In genomic region chr17:11975062-11975607, GRCm38 (mm10) we compare ENCODE assay signal across 7 mouse cellular contexts.
DNase-seq lines count a peak whose midpoint lies in the region; ATAC-seq and TF ChIP-seq lines count a peak whose summit lies in the region.

No protein-coding gene starts in this region.

- no peaks in the 10 kb centered on the region for H3K27me3 ChIP-seq in kidney, embryonic 14.5 days (ENCODE audit: control insufficient read depth, insufficient read depth, low read length)
- peaks cover 19% of the 10 kb centered on the region; the same call in 1 of the 2 replicates for H3K27me3 ChIP-seq in lung, embryonic 15.5 days
- no peaks in the 10 kb centered on the region for H3K27me3 ChIP-seq in stomach, postnatal 0 days (ENCODE audit: control insufficient read depth, insufficient read depth, low read length)

- no peaks in the 10 kb centered on the region for H3K36me3 ChIP-seq in kidney, embryonic 14.5 days (ENCODE audit: control insufficient read depth, insufficient read depth, low read length)
- no peaks in the 10 kb centered on the region for H3K36me3 ChIP-seq in lung, embryonic 15.5 days
- H3K36me3 ChIP-seq in stomach, postnatal 0 days (ENCODE audit: control insufficient read depth, insufficient read depth, low read length), result no peaks in the 10 kb centered on the region

- no peaks in the 10 kb centered on the region for H3K9me3 ChIP-seq in kidney, embryonic 14.5 days (ENCODE audit: control insufficient read depth, low read length)
- H3K9me3 ChIP-seq in lung, embryonic 15.5 days, result no peaks in the 10 kb centered on the region
- no peaks in the 10 kb centered on the region for H3K9me3 ChIP-seq in stomach, postnatal 0 days (ENCODE audit: control insufficient read depth, low read length)

- no peak overlapping the region for H3K4me3 ChIP-seq in kidney, embryonic 14.5 days (ENCODE audit: low read length)
- no peak overlapping the region for H3K4me3 ChIP-seq in lung, embryonic 15.5 days
- no peak overlapping the region for H3K4me3 ChIP-seq in stomach, postnatal 0 days (ENCODE audit: low read depth, low read length)

- peak; percentile 3 for DNase-seq in thymus, postnatal 0 days (ENCODE audit: low spot score)
- DNase-seq in thymus, postnatal 36 days, result no peak
- DNase-seq in brain, adult 2 months (ENCODE audit: low read depth, low spot score), result peak; percentile 88
- DNase-seq in stomach, postnatal 0 days (ENCODE audit: low spot score), result peak; percentile 28

- TF ChIP-seq CTCF in stomach, postnatal 0 days (IDR thresholded peaks at IDR 0.05; ENCODE audit: low read depth), result peak; percentile 80

- no peak overlapping the region for H3K4me2 ChIP-seq in kidney, embryonic 14.5 days (replicated peaks; ENCODE audit: low read depth, low read length)
- H3K4me2 ChIP-seq in lung, embryonic 15.5 days, result no peak overlapping the region
- no peak overlapping the region for H3K4me2 ChIP-seq in stomach, postnatal 0 days (replicated peaks; ENCODE audit: low read depth)

- H3K4me1 ChIP-seq in kidney, embryonic 14.5 days (ENCODE audit: control insufficient read depth, insufficient read depth, low read length), result peaks cover 12% of the 10 kb centered on the region; the same call in 1 of the 2 replicates
- H3K4me1 ChIP-seq in lung, embryonic 15.5 days, result no peaks in the 10 kb centered on the region
- no peaks in the 10 kb centered on the region for H3K4me1 ChIP-seq in stomach, postnatal 0 days (replicated peaks; ENCODE audit: control insufficient read depth, insufficient read depth)

- no peak overlapping the region for H3K27ac ChIP-seq in kidney, embryonic 14.5 days (ENCODE audit: low read depth, low read length)
- H3K27ac ChIP-seq in lung, embryonic 15.5 days, result no peak overlapping the region
- H3K27ac ChIP-seq in stomach, postnatal 0 days (replicated peaks), result no peak overlapping the region

- ATAC-seq in frontal cortex, adult (ENCODE audit: low TSS enrichment), result peak; percentile 79
- peak; percentile 82 for ATAC-seq in kidney, embryonic 14.5 days (ENCODE audit: low FRiP score, low TSS enrichment)
- ATAC-seq in lung, embryonic 15.5 days (ENCODE audit: borderline replicate concordance, extremely low read depth, low FRiP score, low TSS enrichment), result peak; percentile 73; the same call in 1 of the 2 replicates
- no peak for ATAC-seq in stomach, postnatal 0 days (ENCODE audit: low FRiP score, low TSS enrichment)

- H3K9ac ChIP-seq in kidney, embryonic 14.5 days (ENCODE audit: low read depth, low read length), result no peak overlapping the region
- H3K9ac ChIP-seq in lung, embryonic 15.5 days, result no peak overlapping the region
- no peak overlapping the region for H3K9ac ChIP-seq in stomach, postnatal 0 days (ENCODE audit: low read length)

- WGBS in kidney, embryonic 14.5 days, result 23% methylated on average over 7 of the region's 7 CpGs
- WGBS in lung, embryonic 15.5 days, result 24% methylated on average over 7 of the region's 7 CpGs
- WGBS in stomach, postnatal 0 days, result 21% methylated on average over 7 of the region's 7 CpGs

- TF ChIP-seq EP300 in stomach, postnatal 0 days (optimal IDR thresholded peaks at IDR 0.05), result no peak

Comparison
In these comparisons a context has a peak if more than half of its experiments do, and no peak if none do; other contexts are left out.
1. DNase-seq: peak in thymus, postnatal 0 days (single experiment), brain, adult 2 months (single experiment) and stomach, postnatal 0 days (single experiment); none in thymus, postnatal 36 days (0 of 2).